Mouse (Mus musculus): Measurements from ENCODE around the gene Cyp4b1. TPM values are rescaled to one million over a fixed set of nuclear protein-coding genes. Genes with fewer than 3 reads are reported as not detected.
"Not testable (repeated sequence)": the region's sequence is repeated elsewhere in the genome, so short reads cannot be mapped to it uniquely, and the experiment has no call there.

Gene Cyp4b1
- polyA plus RNA-seq (2012; fragmentation: generic; extraction: Trizol) = not detected
- long read RNA-seq, experiment 1 = 0 reads
- long read RNA-seq, experiment 2, partial matches to known transcripts = 0 of 1 reads
- long read RNA-seq, experiment 2, other reads (novel, unspliced or antisense) = 0 of 1 reads

- Histone ChIP-seq H3K4me3 (ENCODE audit: insufficient read depth, poor library complexity, severe bottlenecking) (no peak within 1 kb of the TSS), H3K79me2 (ENCODE audit: control insufficient read depth, insufficient read depth) (no peaks in the 10 kb centered on the region), H3K36me3 (ENCODE audit: control insufficient read depth, insufficient read depth) (no peaks in the 10 kb centered on the region), H3K79me3 (ENCODE audit: low read depth) (no peaks in the 10 kb centered on the region), H3K27me3 (ENCODE audit: control insufficient read depth, insufficient read depth, insufficient read length) (no peaks in the 10 kb centered on the region), H3ac (ENCODE audit: control insufficient read depth, insufficient read length, low read depth) (no peak within 1 kb of the TSS)
- no peak for TF ChIP-seq FOSL1 (IDR thresholded peaks at IDR 0.05; ENCODE audit: insufficient read depth, low read length, poor library complexity, severe bottlenecking)
Measured at GRCm38 (mm10) chr4:115647580-115647979, at the start of gene Cyp4b1. Gene Cyp4b1, minus strand, starts transcription at chr4:115647723.

GRCm38 (mm10) chr4:115686299-115686698 is 38.8 kb upstream of the Cyp4b1 start:
- Histone ChIP-seq H3K79me3 (ENCODE audit: low read depth) (no peaks in the 10 kb centered on the region), H3K36me3 (ENCODE audit: control insufficient read depth, insufficient read depth) (no peaks in the 10 kb centered on the region), H3ac (ENCODE audit: control insufficient read depth, insufficient read length, low read depth) (no peak overlapping the region), H3K27me3 (ENCODE audit: control insufficient read depth, insufficient read depth, insufficient read length) (no peaks in the 10 kb centered on the region), H3K79me2 (ENCODE audit: control insufficient read depth, insufficient read depth) (no peaks in the 10 kb centered on the region), H3K4me3 (ENCODE audit: insufficient read depth, poor library complexity, severe bottlenecking) (no peak overlapping the region)
- TF ChIP-seq FOSL1 (IDR thresholded peaks at IDR 0.05; ENCODE audit: insufficient read depth, low read length, poor library complexity, severe bottlenecking) (no peak), USF1 (IDR thresholded peaks at IDR 0.05; ENCODE audit: low read depth) (no peak), CEBPB (IDR thresholded peaks at IDR 0.05; ENCODE audit: low read depth) (no peak), MYOG (IDR thresholded peaks at IDR 0.05; ENCODE audit: control insufficient read depth, extremely low read depth, insufficient read length) (no peak), MAX (IDR thresholded peaks at IDR 0.05) (no peak), MYOD1 (IDR thresholded peaks at IDR 0.05; ENCODE audit: control insufficient read depth, insufficient read length, low read depth) (no peak), CTCF (IDR thresholded peaks at IDR 0.05; ENCODE audit: control insufficient read depth, insufficient read depth, insufficient read length) (no peak)

GRCm38 (mm10) chr4:115659190-115659589 is 11.7 kb upstream of the Cyp4b1 start:
- Histone ChIP-seq H3K27me3 (ENCODE audit: control insufficient read depth, insufficient read depth, insufficient read length) (no peaks in the 10 kb centered on the region), H3K4me3 (ENCODE audit: insufficient read depth, poor library complexity, severe bottlenecking) (no peak overlapping the region), H3K79me2 (ENCODE audit: control insufficient read depth, insufficient read depth) (no peaks in the 10 kb centered on the region), H3K36me3 (ENCODE audit: control insufficient read depth, insufficient read depth) (no peaks in the 10 kb centered on the region), H3ac (ENCODE audit: control insufficient read depth, insufficient read length, low read depth) (no peak overlapping the region), H3K79me3 (ENCODE audit: low read depth) (no peaks in the 10 kb centered on the region)
- TF ChIP-seq MAX (IDR thresholded peaks at IDR 0.05) (no peak), USF1 (IDR thresholded peaks at IDR 0.05; ENCODE audit: low read depth) (no peak), CTCF (IDR thresholded peaks at IDR 0.05; ENCODE audit: control insufficient read depth, insufficient read depth, insufficient read length) (no peak), MYOG (IDR thresholded peaks at IDR 0.05; ENCODE audit: control insufficient read depth, extremely low read depth, insufficient read length) (no peak), MYOD1 (IDR thresholded peaks at IDR 0.05; ENCODE audit: control insufficient read depth, insufficient read length, low read depth) (no peak), CEBPB (IDR thresholded peaks at IDR 0.05; ENCODE audit: low read depth) (no peak), FOSL1 (IDR thresholded peaks at IDR 0.05; ENCODE audit: insufficient read depth, low read length, poor library complexity, severe bottlenecking) (no peak)

GRCm38 (mm10) chr4:115657867-115658249 is 10.3 kb upstream of the Cyp4b1 start:
- no peaks in the 10 kb centered on the region for H3K79me2 ChIP-seq (ENCODE audit: control insufficient read depth, insufficient read depth)
- TF ChIP-seq CEBPB (IDR thresholded peaks at IDR 0.05; ENCODE audit: low read depth) (no peak), MYOD1 (IDR thresholded peaks at IDR 0.05; ENCODE audit: control insufficient read depth, insufficient read length, low read depth) (no peak), CTCF (IDR thresholded peaks at IDR 0.05; ENCODE audit: control insufficient read depth, insufficient read depth, insufficient read length) (no peak), USF1 (IDR thresholded peaks at IDR 0.05; ENCODE audit: low read depth) (no peak), MAX (IDR thresholded peaks at IDR 0.05) (no peak), MYOG (IDR thresholded peaks at IDR 0.05; ENCODE audit: control insufficient read depth, extremely low read depth, insufficient read length) (no peak), FOSL1 (IDR thresholded peaks at IDR 0.05; ENCODE audit: insufficient read depth, low read length, poor library complexity, severe bottlenecking) (no peak)
- no peaks in the 10 kb centered on the region for H3K27me3 ChIP-seq (ENCODE audit: control insufficient read depth, insufficient read depth, insufficient read length)
- H3K36me3 ChIP-seq (ENCODE audit: control insufficient read depth, insufficient read depth) = no peaks in the 10 kb centered on the region
- H3K79me3 ChIP-seq (ENCODE audit: low read depth) = no peaks in the 10 kb centered on the region
- no peak overlapping the region for H3ac ChIP-seq (ENCODE audit: control insufficient read depth, insufficient read length, low read depth)
- H3K4me3 ChIP-seq (ENCODE audit: insufficient read depth, poor library complexity, severe bottlenecking) = no peak overlapping the region

GRCm38 (mm10) chr4:115657104-115657866 is 9.8 kb upstream of the Cyp4b1 start:
- Histone ChIP-seq H3K79me2 (ENCODE audit: control insufficient read depth, insufficient read depth) (no peaks in the 10 kb centered on the region), H3K27me3 (ENCODE audit: control insufficient read depth, insufficient read depth, insufficient read length) (no peaks in the 10 kb centered on the region), H3ac (ENCODE audit: control insufficient read depth, insufficient read length, low read depth) (no peak overlapping the region), H3K4me3 (ENCODE audit: insufficient read depth, poor library complexity, severe bottlenecking) (no peak overlapping the region), H3K79me3 (ENCODE audit: low read depth) (no peaks in the 10 kb centered on the region), H3K36me3 (ENCODE audit: control insufficient read depth, insufficient read depth) (no peaks in the 10 kb centered on the region)
- no peak for TF ChIP-seq USF1 (IDR thresholded peaks at IDR 0.05; ENCODE audit: low read depth)
- TF ChIP-seq CEBPB (IDR thresholded peaks at IDR 0.05; ENCODE audit: low read depth) = no peak
- no peak for TF ChIP-seq MAX (IDR thresholded peaks at IDR 0.05)
- TF ChIP-seq MYOG (IDR thresholded peaks at IDR 0.05; ENCODE audit: control insufficient read depth, extremely low read depth, insufficient read length) = no peak
- TF ChIP-seq MYOD1 (IDR thresholded peaks at IDR 0.05; ENCODE audit: control insufficient read depth, insufficient read length, low read depth) = no peak
- TF ChIP-seq CTCF (IDR thresholded peaks at IDR 0.05; ENCODE audit: control insufficient read depth, insufficient read depth, insufficient read length) = no peak
- TF ChIP-seq FOSL1 (IDR thresholded peaks at IDR 0.05; ENCODE audit: insufficient read depth, low read length, poor library complexity, severe bottlenecking) = no peak

GRCm38 (mm10) chr4:115656535-115656922 is 9.0 kb upstream of the Cyp4b1 start:
- not testable (repeated sequence) for H3K27me3 ChIP-seq (ENCODE audit: control insufficient read depth, insufficient read depth, insufficient read length); H3K79me3 ChIP-seq (ENCODE audit: low read depth); H3ac ChIP-seq (ENCODE audit: control insufficient read depth, insufficient read length, low read depth); H3K79me2 ChIP-seq (ENCODE audit: control insufficient read depth, insufficient read depth); H3K4me3 ChIP-seq (ENCODE audit: insufficient read depth, poor library complexity, severe bottlenecking); H3K36me3 ChIP-seq (ENCODE audit: control insufficient read depth, insufficient read depth)

GRCm38 (mm10) chr4:115655841-115656534 is 8.5 kb upstream of the Cyp4b1 start:
- not testable (repeated sequence) for H3K79me2 ChIP-seq (ENCODE audit: control insufficient read depth, insufficient read depth); H3K79me3 ChIP-seq (ENCODE audit: low read depth); H3ac ChIP-seq (ENCODE audit: control insufficient read depth, insufficient read length, low read depth); H3K27me3 ChIP-seq (ENCODE audit: control insufficient read depth, insufficient read depth, insufficient read length); H3K4me3 ChIP-seq (ENCODE audit: insufficient read depth, poor library complexity, severe bottlenecking); H3K36me3 ChIP-seq (ENCODE audit: control insufficient read depth, insufficient read depth)
